Mouse (Mus musculus): ENCODE results near the gene Myb.

GRCm38 (mm10) chr10:21167165-21167564 lies 6.4 kb upstream of the Myb start:
- no peak for TF ChIP-seq GATA1 (IDR thresholded peaks at IDR 0.05; ENCODE audit: low read length)
- no peak for TF ChIP-seq TAL1 (IDR thresholded peaks at IDR 0.05; ENCODE audit: low read length)

Data from erythroblast, embryonic 14.5 days (primary cell).